Mouse (Mus musculus): ENCODE results near the gene Mrps6. TPM values are rescaled to one million over a fixed set of nuclear protein-coding genes. Genes with fewer than 3 reads are reported as not detected.

Mrps6 gene
- total RNA-seq (2014; fragmentation: Nextera tagmentation) (32.7 and 41.0 TPM in 2 replicates), total RNA-seq (2017) (14.4 and 15.5 TPM in 2 replicates)

GRCm38 (mm10) chr16:92057852-92058643 is at the start of gene Mrps6, which contains the start of the genes Gm49711 and Slc5a3:
Gene Mrps6 (plus strand): TSS chr16:92058270.
Gene Gm49711 (plus strand): TSS chr16:92058316.
Gene Slc5a3 (plus strand): TSS chr16:92058322.
- ATAC-seq (replicated peaks; ENCODE audit: poor library complexity, severe bottlenecking), result peak; percentile 79

- ATAC-seq (replicated peaks; ENCODE audit: poor library complexity, severe bottlenecking), result no peak
Measured at GRCm38 (mm10) chr16:92009586-92009985, 48.5 kb upstream of the Mrps6 start.

- ATAC-seq (replicated peaks; ENCODE audit: poor library complexity, severe bottlenecking), result peak; percentile 44
Measured at GRCm38 (mm10) chr16:92016792-92017191, 41.3 kb upstream of the Mrps6 start.

DNA sequence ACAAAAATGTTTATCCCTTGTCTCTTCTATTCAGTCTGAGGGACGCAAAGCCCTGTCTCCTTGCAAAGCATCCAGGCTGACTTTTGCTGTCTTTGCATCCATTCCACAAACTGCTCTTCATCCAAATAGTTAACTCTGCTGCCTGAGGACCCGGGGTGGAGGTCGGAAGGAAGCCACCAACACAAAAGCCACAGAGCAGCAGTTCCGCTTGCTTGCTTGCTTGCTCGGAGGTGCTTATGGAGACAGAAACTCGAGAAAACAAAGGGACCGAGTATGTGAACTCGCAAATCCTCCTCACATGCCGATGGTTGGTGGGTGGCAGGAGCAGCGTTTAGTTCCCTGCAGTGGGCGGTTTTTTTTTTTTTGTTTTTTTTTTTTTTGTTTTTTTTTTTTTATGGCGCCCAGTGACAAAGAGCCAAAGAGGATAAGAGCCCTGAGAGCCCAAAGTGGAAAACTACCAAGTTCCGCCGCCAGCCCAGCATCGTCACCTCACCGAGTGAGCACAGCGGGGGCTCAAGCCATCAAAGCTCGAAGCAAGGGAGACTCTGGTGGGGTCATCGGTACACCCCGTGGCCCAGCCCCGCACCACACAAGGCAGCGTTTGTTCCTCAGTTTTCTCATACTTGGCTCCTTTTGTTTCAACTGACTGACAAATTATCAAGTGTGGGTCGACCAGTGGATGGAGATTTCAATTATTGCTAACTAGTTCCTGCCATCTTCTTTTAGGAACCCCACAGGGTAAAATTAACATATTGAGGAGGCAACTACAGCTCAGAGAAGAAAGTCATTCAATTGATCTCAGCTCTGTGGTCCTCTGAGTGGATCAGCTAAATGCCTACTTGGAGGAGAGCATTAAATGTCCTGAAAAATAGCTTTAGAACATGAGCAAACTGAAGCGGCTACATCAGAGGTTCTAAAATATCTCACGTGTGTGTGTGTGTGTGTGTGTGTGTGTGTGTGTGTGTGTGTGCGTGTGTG is 38.6 kb upstream of the Mrps6 start:
- ATAC-seq (replicated peaks; ENCODE audit: poor library complexity, severe bottlenecking), result peak; percentile 51

- ATAC-seq (replicated peaks; ENCODE audit: poor library complexity, severe bottlenecking), result peak; percentile 52
Measured at GRCm38 (mm10) chr16:92021656-92022400, 36.2 kb upstream of the Mrps6 start.

DNA sequence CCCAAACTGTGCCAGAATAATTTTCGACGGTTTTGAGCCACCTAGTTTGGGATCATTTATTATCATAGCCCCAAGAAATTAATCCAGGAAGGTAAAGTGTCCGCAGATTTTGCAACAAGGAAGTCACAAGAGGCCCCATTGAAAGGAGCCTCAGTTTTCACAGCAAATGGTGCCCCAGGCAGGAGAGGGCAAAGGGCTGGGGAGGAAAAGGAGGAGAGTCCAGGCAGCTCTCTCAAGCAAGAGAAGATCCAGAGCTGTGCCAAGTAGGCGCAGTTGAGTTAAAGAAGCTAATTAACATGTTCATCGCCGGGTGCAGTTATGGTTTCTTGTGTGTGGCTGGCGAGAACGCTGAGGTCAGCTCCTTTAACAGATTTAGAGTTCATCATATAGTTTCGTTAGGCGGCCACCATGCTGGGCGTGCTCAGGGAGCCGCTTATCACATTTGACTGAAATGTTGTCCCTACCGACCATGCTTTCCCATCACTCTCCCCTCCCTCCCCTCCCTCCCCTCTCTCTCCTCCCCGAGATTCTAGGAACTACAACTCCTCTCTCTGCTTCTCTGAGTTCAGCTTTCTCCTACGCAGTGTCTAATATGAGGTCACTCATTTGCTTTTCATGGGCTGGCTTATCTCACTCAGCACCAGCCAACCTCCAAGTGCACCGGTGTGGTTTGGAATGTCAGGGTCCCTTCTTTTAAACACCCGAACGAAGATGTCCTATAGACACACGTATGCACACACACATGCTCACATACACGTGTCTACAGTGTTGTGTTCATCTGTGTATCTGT is 35.4 kb upstream of the Mrps6 start:
- no peak for ATAC-seq (replicated peaks; ENCODE audit: poor library complexity, severe bottlenecking)

DNA sequence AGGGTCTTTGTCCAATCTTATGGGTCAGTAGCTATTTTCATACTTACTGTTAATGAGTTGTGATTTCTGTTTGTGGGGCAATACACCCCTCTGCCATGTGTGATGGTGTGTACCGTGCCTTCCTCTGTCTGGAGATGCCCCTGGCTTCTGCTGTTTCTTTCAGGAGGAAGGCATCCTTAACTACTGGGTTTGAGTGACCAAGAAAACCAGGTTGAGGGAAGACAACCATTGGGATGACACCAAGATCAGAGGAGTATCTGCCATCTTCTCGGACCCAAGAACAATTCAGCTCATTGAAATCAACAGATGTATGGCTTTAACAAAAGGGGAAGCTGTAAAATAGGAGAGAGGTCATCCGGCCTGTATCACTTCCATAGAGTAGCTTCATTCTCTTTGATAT is 24.8 kb upstream of the Mrps6 start:
- ATAC-seq (replicated peaks; ENCODE audit: poor library complexity, severe bottlenecking), result no peak

GRCm38 (mm10) chr16:92034676-92035075 is 23.4 kb upstream of the Mrps6 start:
- no peak for ATAC-seq (replicated peaks; ENCODE audit: poor library complexity, severe bottlenecking)

- no peak for ATAC-seq (replicated peaks; ENCODE audit: poor library complexity, severe bottlenecking)
Measured at GRCm38 (mm10) chr16:92036701-92037100, 21.4 kb upstream of the Mrps6 start.

- peak; percentile 92 for ATAC-seq (replicated peaks; ENCODE audit: poor library complexity, severe bottlenecking)
Measured at GRCm38 (mm10) chr16:92037891-92038607, 20.0 kb upstream of the Mrps6 start.

GRCm38 (mm10) chr16:92039421-92039820 is 18.6 kb upstream of the Mrps6 start:
- 0 out of 2 replicates have a peak, but pooled peaks have one; percentile 23 for ATAC-seq (replicated peaks; ENCODE audit: poor library complexity, severe bottlenecking)

- ATAC-seq (replicated peaks; ENCODE audit: poor library complexity, severe bottlenecking), result no peak
Measured at GRCm38 (mm10) chr16:92039966-92040365, 18.1 kb upstream of the Mrps6 start.

GRCm38 (mm10) chr16:92051777-92052310 is 6.2 kb upstream of the Mrps6 start:
- no peak for ATAC-seq (replicated peaks; ENCODE audit: poor library complexity, severe bottlenecking)

DNA sequence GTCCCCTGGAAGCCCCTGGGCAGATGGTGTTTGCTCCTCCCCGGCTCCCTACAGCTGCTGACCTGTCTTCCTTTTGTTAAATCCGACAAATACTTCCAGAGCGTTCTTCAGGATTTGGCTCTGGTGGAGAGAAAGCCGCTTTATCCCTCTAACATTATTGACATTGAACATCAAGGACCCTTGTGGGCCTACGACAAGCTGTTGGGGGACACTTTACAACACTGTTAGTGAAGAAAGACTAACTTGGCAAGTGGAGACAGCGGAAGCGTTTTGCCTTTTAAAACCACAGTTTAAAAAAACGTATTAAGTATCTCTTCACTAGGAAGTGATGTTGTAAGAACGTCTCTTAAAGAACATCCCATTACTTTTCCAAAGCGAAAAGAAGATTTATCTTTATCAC is 5.5 kb upstream of the Mrps6 start:
- ATAC-seq (replicated peaks; ENCODE audit: poor library complexity, severe bottlenecking), result no peak

DNA sequence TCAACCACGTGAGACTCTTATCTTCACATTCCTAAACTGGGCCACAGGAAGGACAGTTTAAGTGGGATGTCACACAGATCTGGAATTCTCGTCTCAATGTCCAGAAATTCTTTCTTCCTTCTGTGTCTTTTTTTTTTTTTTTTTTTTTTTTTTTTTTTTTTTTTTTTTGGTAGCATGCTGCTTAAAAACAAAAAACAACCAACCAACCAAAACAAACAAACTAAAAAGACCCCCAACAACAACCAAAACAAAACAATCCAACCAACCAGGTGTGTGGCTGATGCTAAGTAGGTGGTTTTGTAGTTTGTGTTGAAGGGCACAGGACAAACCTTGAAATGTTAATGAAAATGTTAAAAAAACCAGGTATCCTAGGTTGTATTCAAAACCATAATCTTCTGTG is 1.4 kb upstream of the Mrps6 start:
- ATAC-seq (replicated peaks; ENCODE audit: poor library complexity, severe bottlenecking), result no peak

- no peak for ATAC-seq (replicated peaks; ENCODE audit: poor library complexity, severe bottlenecking)
Measured at GRCm38 (mm10) chr16:92057456-92057851, 616 bp upstream of the Mrps6 start.

- peak; percentile 10; the same call in 1 of the 2 replicates for ATAC-seq (replicated peaks; ENCODE audit: poor library complexity, severe bottlenecking)
Measured at GRCm38 (mm10) chr16:92058644-92059620, 862 bp downstream of the Mrps6 start.
